Mouse (Mus musculus) limb, embryonic 11.5 days (tissue): Measurements from ENCODE around the gene Colca2. TPM values are rescaled to one million over a fixed set of nuclear protein-coding genes. Genes with fewer than 3 reads are reported as not detected.

ENCODE experiments used
- ATAC-seq: fragments of 200-750 bp; cut with Nextera tagmentation; 2 replicates; pipeline ENCODE4 v1.8.0; 2017; ENCODE audit warnings: low read depth; ENCODE audit not compliant: insufficient number of reproducible peaks, low FRiP score, low TSS enrichment
- DNase-seq: peaks from one replicate; pipeline ENCODE4 v3.0.0-alpha.2; 2015; ENCODE audit warnings: low spot score
- H3K27ac ChIP-seq: fragments of 300-500 bp; sonication (generic); replicated peaks from 2 replicates; pipeline ENCODE4 v1.5.1; 2014; ENCODE audit warnings: low read depth, mild to moderate bottlenecking, low read length
- H3K27me3 ChIP-seq: fragments of 300-500 bp; sonication (generic); 2 replicates; pipeline ENCODE4 v1.6.1; 2014; ENCODE audit warnings: mild to moderate bottlenecking, low read length, mixed read lengths; ENCODE audit not compliant: control insufficient read depth, insufficient read depth
- H3K36me3 ChIP-seq: fragments of 300-500 bp; sonication (generic); 2 replicates; pipeline ENCODE4 v1.6.1; 2014; ENCODE audit warnings: mild to moderate bottlenecking, low read length, moderate library complexity, mixed read lengths; ENCODE audit not compliant: control insufficient read depth, insufficient read depth
- H3K4me1 ChIP-seq: fragments of 300-500 bp; sonication (generic); 2 replicates; pipeline ENCODE4 v1.6.1; 2014; ENCODE audit warnings: low read length, mixed read lengths; ENCODE audit not compliant: control insufficient read depth, insufficient read depth
- H3K4me2 ChIP-seq: fragments of 300-500 bp; sonication (generic); 2 replicates; pipeline ENCODE4 v1.6.1; 2014; ENCODE audit warnings: low read depth, mild to moderate bottlenecking, moderate library complexity; ENCODE audit not compliant: severe bottlenecking
- H3K4me3 ChIP-seq: fragments of 300-500 bp; sonication (generic); 2 replicates; pipeline ENCODE4 v1.5.1; 2014; ENCODE audit warnings: low read depth, low read length
- H3K9ac ChIP-seq: fragments of 300-500 bp; sonication (generic); 2 replicates; pipeline ENCODE4 v1.6.1; 2014; ENCODE audit warnings: mild to moderate bottlenecking, low read length
- H3K9me3 ChIP-seq: fragments of 300-500 bp; sonication (generic); 2 replicates; pipeline ENCODE4 v1.6.1; 2016; ENCODE audit warnings: low read length; ENCODE audit not compliant: control insufficient read depth
- WGBS: fragments of 180-500 bp; shearing (Covaris S2); extraction: QIAGEN DNeasy Blood & Tissue Kit; methylation state at CpG from one replicate; pipeline ENCODE4 v1.1.7; 2014; 5-methylcytosine and 5-hydroxymethylcytosine counted together
- polyA plus RNA-seq: library from polyadenylated mRNA; unstranded; fragments of >200 nt; fragmentation: Nextera tagmentation; extraction: Ambion mirVana; gene quantifications from 2 replicates; pipeline ENCODE4 v1.2.1, GENCODE M21; 2014

Colca2 gene
- polyA plus RNA-seq, result 1.8 and 2.2 TPM in 2 replicates

- peak; percentile 96 for ATAC-seq
- under 1% methylated on average over 53 of the region's 53 CpGs for WGBS
Observed at GRCm38 (mm10) chr9:51278500-51279381, at the start of gene Colca2. Colca2 (minus strand) TSS chr9:51278569.

GRCm38 (mm10) chr9:51327555-51327903, 49.2 kb upstream of the Colca2 start:
- ATAC-seq (no peak), DNase-seq (no peak)
- no peaks in the 10 kb centered on the region for H3K4me1 ChIP-seq
- no peak overlapping the region for H3K4me2 ChIP-seq
- H3K27me3 ChIP-seq, result no peaks in the 10 kb centered on the region
- no peaks in the 10 kb centered on the region for H3K9me3 ChIP-seq
- no peak overlapping the region for H3K9ac ChIP-seq
- H3K4me3 ChIP-seq, result no peak overlapping the region
- no peaks in the 10 kb centered on the region for H3K36me3 ChIP-seq
- 82% methylated on average over 5 of the region's 5 CpGs for WGBS
- no peak overlapping the region for H3K27ac ChIP-seq

More at GRCm38 (mm10) chr9:51278500-51279381, at the start of gene Colca2:
- Histone ChIP-seq H3K27me3 (peaks cover 2% of the 10 kb centered on the region; the same call in 1 of the 2 replicates), H3K4me2 (peak within 1 kb of the TSS; percentile 87), H3K9ac (peak within 1 kb of the TSS; percentile 70), H3K4me1 (no peaks in the 10 kb centered on the region), H3K4me3 (peak within 1 kb of the TSS; percentile 51), H3K9me3 (no peaks in the 10 kb centered on the region), H3K27ac (0 out of 2 replicates have a peak within 1 kb of the TSS, but pooled peaks have one; percentile 10), H3K36me3 (no peaks in the 10 kb centered on the region)
- peak; percentile 87 for DNase-seq

- no peaks in the 10 kb centered on the region for H3K9me3 ChIP-seq
- no peak overlapping the region for H3K4me2 ChIP-seq
- no peak overlapping the region for H3K9ac ChIP-seq
- H3K36me3 ChIP-seq, result no peaks in the 10 kb centered on the region
- H3K4me1 ChIP-seq, result no peaks in the 10 kb centered on the region
- ATAC-seq, result no peak
- H3K27me3 ChIP-seq, result no peaks in the 10 kb centered on the region
- H3K4me3 ChIP-seq, result no peak overlapping the region
- no peak overlapping the region for H3K27ac ChIP-seq
- DNase-seq, result no peak
- WGBS, result 91% methylated on average over 11 of the region's 11 CpGs
Observed at GRCm38 (mm10) chr9:51326619-51327554, 48.5 kb upstream of the Colca2 start.

DNA sequence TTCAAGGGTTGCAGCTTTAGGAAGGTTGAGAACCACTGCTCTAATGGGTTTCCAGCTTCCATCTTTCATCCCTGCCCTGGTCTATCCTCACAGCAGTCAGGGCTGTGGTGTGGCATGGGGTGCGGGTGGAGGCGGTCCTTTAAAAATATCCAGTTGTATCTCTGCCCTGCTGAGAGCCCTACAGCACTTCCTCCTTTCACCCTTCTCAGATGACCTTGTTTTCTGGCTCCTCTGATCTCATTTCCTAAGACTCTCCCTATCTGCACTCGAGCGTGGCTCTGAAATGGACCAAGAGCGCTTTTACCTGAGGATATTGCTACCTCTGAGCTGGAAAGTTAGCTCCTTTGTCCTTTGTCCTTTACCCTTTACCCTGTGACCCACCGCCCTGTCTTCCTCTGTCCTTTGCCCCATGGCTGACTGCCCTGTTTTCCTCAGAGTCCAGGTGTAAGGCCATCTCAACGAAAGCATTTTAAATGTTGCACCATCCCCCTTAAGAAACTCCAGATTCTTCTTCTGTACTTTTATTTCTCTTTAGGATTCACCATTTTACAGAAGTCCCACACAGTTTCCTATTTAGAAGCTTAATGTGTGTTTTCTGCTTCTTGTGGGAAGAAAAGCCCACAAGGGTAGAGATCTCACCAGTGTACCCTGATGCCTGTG, 46.2 kb upstream of the Colca2 start:
- Histone ChIP-seq H3K36me3 (no peaks in the 10 kb centered on the region), H3K4me2 (no peak overlapping the region), H3K9me3 (no peaks in the 10 kb centered on the region), H3K4me3 (no peak overlapping the region), H3K4me1 (no peaks in the 10 kb centered on the region), H3K9ac (no peak overlapping the region), H3K27me3 (no peaks in the 10 kb centered on the region), H3K27ac (no peak overlapping the region)
- DNase-seq, result no peak
- no peak for ATAC-seq
- WGBS, result 81% methylated on average over 7 of the region's 7 CpGs

DNA sequence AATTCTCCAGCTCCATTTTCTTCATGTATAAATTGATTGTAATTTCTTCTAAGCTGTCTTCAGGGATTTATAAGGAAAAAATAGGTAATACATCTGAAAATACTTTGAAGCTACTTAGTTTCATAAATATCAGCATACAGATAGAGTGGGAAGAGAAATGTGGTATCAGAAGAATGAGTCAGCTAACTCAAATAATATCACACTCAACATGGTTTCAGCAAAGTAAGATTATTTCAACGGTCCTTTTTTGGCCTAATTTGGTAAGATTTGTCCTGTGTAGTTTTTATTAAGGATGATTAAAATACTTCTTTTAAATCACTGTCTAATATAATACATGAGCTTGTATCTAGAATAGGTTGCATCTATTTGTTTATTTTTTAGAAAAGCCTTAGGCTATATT, 41.7 kb upstream of the Colca2 start:
- no peaks in the 10 kb centered on the region for H3K27me3 ChIP-seq
- no peak for ATAC-seq
- H3K9ac ChIP-seq, result no peak overlapping the region
- no peak overlapping the region for H3K27ac ChIP-seq
- H3K4me3 ChIP-seq, result no peak overlapping the region
- H3K4me2 ChIP-seq, result no peak overlapping the region
- WGBS, result 92% methylated on average over 1 of the region's 1 CpGs
- no peak for DNase-seq
- H3K36me3 ChIP-seq, result no peaks in the 10 kb centered on the region
- H3K9me3 ChIP-seq, result no peaks in the 10 kb centered on the region
- H3K4me1 ChIP-seq, result no peaks in the 10 kb centered on the region

GRCm38 (mm10) chr9:51318246-51318645, 39.9 kb upstream of the Colca2 start:
- no peaks in the 10 kb centered on the region for H3K9me3 ChIP-seq
- H3K27me3 ChIP-seq, result no peaks in the 10 kb centered on the region
- H3K4me3 ChIP-seq, result no peak overlapping the region
- H3K4me1 ChIP-seq, result no peaks in the 10 kb centered on the region
- H3K4me2 ChIP-seq, result no peak overlapping the region
- H3K27ac ChIP-seq, result no peak overlapping the region
- no peak for DNase-seq
- no peak overlapping the region for H3K9ac ChIP-seq
- no peaks in the 10 kb centered on the region for H3K36me3 ChIP-seq
- no peak for ATAC-seq
- 83% methylated on average over 4 of the region's 4 CpGs for WGBS

- H3K27ac ChIP-seq, result no peak overlapping the region
- no peaks in the 10 kb centered on the region for H3K27me3 ChIP-seq
- no peaks in the 10 kb centered on the region for H3K36me3 ChIP-seq
- ATAC-seq (no peak), DNase-seq (no peak)
- 93% methylated on average over 4 of the region's 4 CpGs for WGBS
- H3K4me3 ChIP-seq, result no peak overlapping the region
- H3K9ac ChIP-seq, result no peak overlapping the region
- H3K9me3 ChIP-seq, result no peaks in the 10 kb centered on the region
- H3K4me1 ChIP-seq, result no peaks in the 10 kb centered on the region
- H3K4me2 ChIP-seq, result no peak overlapping the region
Observed at GRCm38 (mm10) chr9:51317322-51317721, 39.0 kb upstream of the Colca2 start.
